Mouse (Mus musculus) heart, embryonic 11.5 days (tissue): ENCODE results near the gene Scd3. TPM values are rescaled to one million over a fixed set of nuclear protein-coding genes. Genes with fewer than 3 reads are reported as not detected.

ENCODE experiments used
- ATAC-seq: fragments of 200-750 bp; cut with Nextera tagmentation; replicated peaks from 2 replicates; pipeline ENCODE4 v1.8.0; 2017; ENCODE audit warnings: moderate library complexity; ENCODE audit not compliant: insufficient number of reproducible peaks, low FRiP score, low TSS enrichment
- H3K27ac ChIP-seq: fragments of 300-500 bp; sonication (generic); 2 replicates; pipeline ENCODE4 v1.5.1; 2014; ENCODE audit warnings: mild to moderate bottlenecking, low read depth, low read length
- H3K27me3 ChIP-seq: fragments of 300-500 bp; sonication (generic); 2 replicates; pipeline ENCODE4 v1.6.1; 2014; ENCODE audit warnings: mild to moderate bottlenecking, low read length, mixed read lengths; ENCODE audit not compliant: control insufficient read depth, insufficient read depth
- H3K36me3 ChIP-seq: fragments of 300-500 bp; sonication (generic); 2 replicates; pipeline ENCODE4 v1.6.1; 2014; ENCODE audit warnings: mild to moderate bottlenecking, low read length, moderate library complexity, mixed read lengths; ENCODE audit not compliant: control insufficient read depth, insufficient read depth
- H3K4me1 ChIP-seq: fragments of 300-500 bp; sonication (generic); 2 replicates; pipeline ENCODE4 v1.6.1; 2014; ENCODE audit warnings: low read length; ENCODE audit not compliant: control insufficient read depth, insufficient read depth
- H3K4me2 ChIP-seq: fragments of 300-500 bp; sonication (generic); 2 replicates; pipeline ENCODE4 v1.6.1; 2014; ENCODE audit warnings: mild to moderate bottlenecking, moderate library complexity
- H3K4me3 ChIP-seq: fragments of 300-500 bp; sonication (generic); 2 replicates; pipeline ENCODE4 v1.5.1; 2014; ENCODE audit warnings: low read depth, low read length
- H3K9ac ChIP-seq: fragments of 300-500 bp; sonication (generic); 2 replicates; pipeline ENCODE4 v1.6.1; 2014; ENCODE audit warnings: mild to moderate bottlenecking, low read depth, low read length, moderate library complexity
- H3K9me3 ChIP-seq: fragments of 300-500 bp; sonication (generic); replicated peaks from 2 replicates; pipeline ENCODE4 v1.6.1; 2016; ENCODE audit warnings: low read length; ENCODE audit not compliant: control insufficient read depth
- WGBS: fragments of 180-500 bp; shearing (Covaris S2); extraction: QIAGEN DNeasy Blood & Tissue Kit; methylation state at CpG from one replicate; pipeline ENCODE4 v1.1.7; 2014; ENCODE audit not compliant: insufficient replicate concordance; 5-methylcytosine and 5-hydroxymethylcytosine counted together
- polyA plus RNA-seq: library from polyadenylated mRNA; unstranded; fragments of >200 nt; fragmentation: Nextera tagmentation; extraction: Ambion mirVana; gene quantifications from 2 replicates; pipeline ENCODE4 v1.2.1, GENCODE M21; 2014

Gene Scd3
- polyA plus RNA-seq, 1 experiment from 2014 or later, result 0.21 TPM

GRCm38 (mm10) chr19:44189056-44189455 lies 14.0 kb upstream of the Scd3 start:
- Histone ChIP-seq H3K27ac (no peak overlapping the region), H3K9ac (no peak overlapping the region), H3K27me3 (no peaks in the 10 kb centered on the region), H3K4me2 (no peak overlapping the region), H3K9me3 (no peaks in the 10 kb centered on the region), H3K36me3 (no peaks in the 10 kb centered on the region), H3K4me1 (no peaks in the 10 kb centered on the region), H3K4me3 (no peak overlapping the region)
- ATAC-seq, result no peak
- 83% methylated on average over 4 of the region's 4 CpGs for WGBS

- Histone ChIP-seq H3K4me3 (no peak within 1 kb of the TSS), H3K27me3 (no peaks in the 10 kb centered on the region), H3K27ac (no peak within 1 kb of the TSS), H3K9ac (no peak within 1 kb of the TSS), H3K36me3 (no peaks in the 10 kb centered on the region), H3K9me3 (no peaks in the 10 kb centered on the region), H3K4me2 (no peak within 1 kb of the TSS), H3K4me1 (no peaks in the 10 kb centered on the region)
- 38% methylated on average over 3 of the region's 3 CpGs for WGBS
- no peak for ATAC-seq
Measured at GRCm38 (mm10) chr19:44192342-44192741, 10.7 kb upstream of the Scd3 start, which contains the start of gene Pkd2l1. Pkd2l1 (minus strand) TSS chr19:44192442.

GRCm38 (mm10) chr19:44193906-44194305 lies 9.2 kb upstream of the Scd3 start:
- no peak overlapping the region for H3K9ac ChIP-seq
- H3K9me3 ChIP-seq, result no peaks in the 10 kb centered on the region
- no peak for ATAC-seq
- no peak overlapping the region for H3K4me2 ChIP-seq
- no peaks in the 10 kb centered on the region for H3K27me3 ChIP-seq
- no peak overlapping the region for H3K4me3 ChIP-seq
- H3K27ac ChIP-seq, result no peak overlapping the region
- no peaks in the 10 kb centered on the region for H3K36me3 ChIP-seq
- H3K4me1 ChIP-seq, result no peaks in the 10 kb centered on the region
- WGBS, result 70% methylated on average over 7 of the region's 7 CpGs

- Histone ChIP-seq H3K27ac (no peak overlapping the region), H3K4me3 (no peak overlapping the region)
- 16% methylated on average over 7 of the region's 7 CpGs for WGBS
Measured at GRCm38 (mm10) chr19:44195138-44195537, 7.9 kb upstream of the Scd3 start.

GRCm38 (mm10) chr19:44197053-44197852 lies 5.8 kb upstream of the Scd3 start:
- Histone ChIP-seq H3K27me3 (no peaks in the 10 kb centered on the region), H3K4me3 (no peak overlapping the region), H3K9me3 (no peaks in the 10 kb centered on the region), H3K9ac (no peak overlapping the region), H3K36me3 (no peaks in the 10 kb centered on the region), H3K4me1 (no peaks in the 10 kb centered on the region), H3K4me2 (no peak overlapping the region), H3K27ac (no peak overlapping the region)
- 79% methylated on average over 10 of the region's 10 CpGs for WGBS
- no peak for ATAC-seq

More at GRCm38 (mm10) chr19:44195138-44195537, 7.9 kb upstream of the Scd3 start:
- H3K4me2 ChIP-seq, result no peak overlapping the region
- H3K4me1 ChIP-seq, result no peaks in the 10 kb centered on the region
- H3K27me3 ChIP-seq, result no peaks in the 10 kb centered on the region
- H3K9ac ChIP-seq, result no peak overlapping the region
- no peaks in the 10 kb centered on the region for H3K9me3 ChIP-seq
- no peak for ATAC-seq
- no peaks in the 10 kb centered on the region for H3K36me3 ChIP-seq

DNA sequence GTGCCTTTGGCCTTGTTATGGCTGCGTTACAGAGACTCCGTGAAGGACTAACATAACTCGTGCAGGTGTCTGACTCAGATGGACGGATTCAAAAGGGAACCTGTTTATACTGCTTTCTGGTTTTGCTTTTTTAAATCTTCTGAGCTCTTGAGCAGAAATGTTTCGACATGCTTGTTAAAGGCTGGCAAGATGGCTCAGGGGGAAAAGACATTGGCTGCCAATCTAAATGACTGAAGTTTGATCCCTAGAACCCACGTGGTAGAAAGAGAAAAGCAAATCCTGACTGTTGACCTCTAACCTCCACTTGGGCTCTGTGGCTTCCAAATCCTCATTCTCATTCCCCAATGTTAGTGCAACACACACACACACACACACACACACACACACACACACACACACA lies 4.6 kb upstream of the Scd3 start:
- H3K36me3 ChIP-seq, result no peaks in the 10 kb centered on the region
- H3K4me1 ChIP-seq, result no peaks in the 10 kb centered on the region
- H3K4me2 ChIP-seq, result no peak overlapping the region
- no peak for ATAC-seq
- no peak overlapping the region for H3K9ac ChIP-seq
- H3K27me3 ChIP-seq, result no peaks in the 10 kb centered on the region
- H3K4me3 ChIP-seq, result no peak overlapping the region
- no peaks in the 10 kb centered on the region for H3K9me3 ChIP-seq
- H3K27ac ChIP-seq, result no peak overlapping the region
- WGBS, result 87% methylated on average over 6 of the region's 6 CpGs

DNA sequence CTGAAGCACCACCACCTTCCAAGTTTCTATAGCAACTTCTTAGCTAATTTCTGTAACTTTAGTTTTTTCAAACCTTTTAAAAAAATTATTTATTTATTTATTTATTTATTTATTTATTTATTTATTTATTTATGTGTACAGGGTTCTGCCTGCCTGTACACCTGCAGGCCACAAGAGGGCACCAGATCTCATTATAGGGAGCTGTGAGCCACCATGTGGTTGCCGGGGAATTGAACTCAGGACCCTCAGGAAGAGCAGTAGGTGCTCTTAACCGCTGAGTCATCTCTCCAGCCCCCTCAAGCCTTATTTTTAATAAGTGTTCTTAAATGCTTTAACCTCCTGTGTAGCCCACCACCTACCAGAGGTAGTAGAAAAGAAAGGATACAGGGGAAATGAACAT lies 4.1 kb upstream of the Scd3 start:
- Histone ChIP-seq H3K27me3 (no peaks in the 10 kb centered on the region), H3K9ac (no peak overlapping the region), H3K4me2 (no peak overlapping the region), H3K9me3 (no peaks in the 10 kb centered on the region), H3K27ac (no peak overlapping the region), H3K4me3 (no peak overlapping the region), H3K4me1 (no peaks in the 10 kb centered on the region), H3K36me3 (no peaks in the 10 kb centered on the region)
- 74% methylated on average over 2 of the region's 2 CpGs for WGBS
- ATAC-seq, result no peak

- ATAC-seq, result no peak
- H3K9ac ChIP-seq, result no peak overlapping the region
- no peak overlapping the region for H3K4me2 ChIP-seq
- no peak overlapping the region for H3K4me3 ChIP-seq
- no peak overlapping the region for H3K27ac ChIP-seq
- no peaks in the 10 kb centered on the region for H3K9me3 ChIP-seq
- H3K4me1 ChIP-seq, result no peaks in the 10 kb centered on the region
- H3K36me3 ChIP-seq, result no peaks in the 10 kb centered on the region
- peaks cover 3% of the 10 kb centered on the region; the same call in 1 of the 2 replicates for H3K27me3 ChIP-seq
- WGBS, result 59% methylated on average over 2 of the region's 2 CpGs
Measured at GRCm38 (mm10) chr19:44207079-44207478, 4.0 kb downstream of the Scd3 start.

DNA sequence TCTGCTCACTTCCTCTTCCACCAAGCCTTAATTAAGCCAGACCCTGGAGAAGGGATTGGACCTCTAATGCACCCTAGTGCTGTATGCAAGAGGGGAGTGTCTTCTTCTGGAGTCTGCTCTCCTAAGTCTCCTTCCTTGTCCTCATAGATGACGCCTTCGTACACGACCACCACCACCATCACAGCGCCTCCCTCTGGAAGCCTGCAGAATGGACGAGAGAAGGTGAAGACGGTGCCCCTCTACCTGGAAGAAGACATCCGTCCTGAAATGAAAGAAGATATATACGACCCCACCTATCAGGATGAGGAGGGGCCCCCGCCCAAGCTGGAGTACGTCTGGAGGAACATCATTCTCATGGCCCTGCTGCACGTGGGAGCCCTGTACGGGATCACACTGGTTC lies 12.2 kb downstream of the Scd3 start:
- Histone ChIP-seq H3K27ac (no peak overlapping the region), H3K36me3 (no peaks in the 10 kb centered on the region), H3K27me3 (no peaks in the 10 kb centered on the region), H3K9ac (no peak overlapping the region), H3K4me3 (no peak overlapping the region), H3K4me2 (no peak overlapping the region), H3K9me3 (no peaks in the 10 kb centered on the region), H3K4me1 (no peaks in the 10 kb centered on the region)
- ATAC-seq, result no peak
- WGBS, result 61% methylated on average over 12 of the region's 12 CpGs
